Mouse (Mus musculus) urinary bladder, adult 18-20 months (tissue): ENCODE measurements around the gene Inpp5f.
"Not testable (repeated sequence)": the region's sequence is repeated elsewhere in the genome, so short reads cannot be mapped to it uniquely, and the experiment has no call there.

Source experiments
- DNase-seq, 2 experiments: peaks; one replicate each; pipeline ENCODE4 v3.0.0; 2022; ENCODE audit warnings: low spot score in 2 of 2, mixed read lengths in 2 of 2

Inpp5f gene

DNA sequence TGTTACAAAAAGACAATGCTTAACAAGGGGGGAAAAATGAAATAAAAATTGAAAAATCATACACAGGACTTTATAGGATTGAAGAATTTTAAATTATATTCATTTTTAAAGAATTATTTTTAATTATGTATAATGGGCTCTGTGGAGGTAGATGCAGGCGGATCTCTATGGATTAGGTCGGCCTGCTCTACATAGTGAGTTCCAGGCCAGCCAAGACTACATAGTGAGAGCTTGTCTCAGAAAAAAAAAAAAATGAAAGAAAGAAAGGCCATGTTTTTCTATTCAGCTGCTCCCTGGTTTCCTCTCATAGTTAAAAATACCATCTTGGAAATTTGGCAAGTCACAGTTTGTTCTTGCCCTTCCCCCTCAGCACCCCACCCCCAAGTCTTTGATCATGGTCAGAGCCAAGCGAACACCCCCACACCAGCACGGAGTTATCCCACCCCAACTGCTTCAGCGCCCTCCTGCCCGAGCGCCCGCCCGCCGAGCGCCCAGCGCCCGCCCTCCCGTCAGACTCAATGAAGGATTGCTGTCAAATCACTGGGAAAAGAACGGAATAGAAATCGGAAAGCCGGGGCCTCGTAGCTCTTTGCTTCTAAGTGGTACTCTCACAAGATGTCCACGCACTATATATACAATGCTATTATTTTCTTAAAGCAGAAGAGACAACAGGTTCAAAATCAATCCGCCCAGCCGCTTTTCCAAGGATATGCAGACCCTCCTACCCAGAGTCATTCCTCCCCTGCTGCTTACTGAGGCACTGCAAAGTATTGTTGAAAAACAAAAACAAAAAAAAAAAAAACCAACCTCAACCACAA is 18.8 kb upstream of the Inpp5f start:
- DNase-seq: no peak

DNA sequence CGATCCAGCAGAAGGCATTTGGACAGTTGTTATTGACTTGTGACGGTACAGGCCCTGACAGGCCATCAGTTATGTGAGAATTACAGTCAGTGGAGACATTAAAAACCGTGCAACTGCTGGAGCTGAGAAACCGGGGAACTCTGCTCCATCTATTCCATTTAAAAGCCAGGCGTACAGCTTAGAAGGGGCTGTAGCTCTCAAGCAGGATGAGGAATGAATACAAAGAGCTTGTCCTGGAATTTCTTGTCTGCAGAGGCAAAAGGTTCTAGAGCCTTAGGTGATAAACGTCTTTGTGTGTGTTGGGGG is 18.2 kb upstream of the Inpp5f start:
- no peak for DNase-seq

DNA sequence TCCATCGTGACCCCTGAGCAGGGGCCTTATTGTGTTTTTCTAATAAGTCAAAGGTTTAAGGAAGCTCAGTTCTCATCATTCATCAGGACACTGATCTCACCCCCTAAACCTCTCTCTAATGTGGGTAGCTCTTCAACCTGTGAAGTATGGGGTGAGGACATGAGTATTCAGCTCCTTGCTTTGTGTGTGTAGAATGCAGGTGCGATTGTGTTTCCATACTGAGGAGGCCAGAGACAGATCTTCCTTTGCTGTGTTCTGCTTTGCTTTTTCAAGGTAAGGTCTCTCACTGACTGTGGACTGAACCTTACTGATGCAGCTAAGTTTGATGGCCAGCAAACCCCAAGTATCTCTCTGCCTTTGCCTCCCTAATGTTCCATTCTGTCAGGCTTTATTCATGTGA is 14.9 kb upstream of the Inpp5f start:
- no peak for DNase-seq

DNA sequence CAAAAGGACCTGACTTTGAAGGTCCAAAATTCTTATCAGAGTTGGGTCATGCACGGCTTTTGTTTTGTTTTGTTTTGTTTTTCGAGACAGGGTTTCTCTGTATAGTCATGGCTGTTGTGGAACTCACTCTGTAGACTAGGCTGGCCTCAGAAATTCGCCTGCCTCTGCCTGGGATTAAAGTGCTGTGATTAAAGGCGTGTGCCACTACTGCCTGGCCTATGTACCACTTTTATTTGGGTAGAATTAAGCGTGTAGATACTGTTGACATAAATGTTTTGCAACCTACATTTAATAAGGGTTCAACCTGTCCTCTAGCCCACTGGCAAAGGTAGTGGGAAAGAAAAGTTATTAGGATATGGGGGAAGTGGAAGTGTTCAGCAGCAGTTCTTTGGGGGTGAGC is 12.1 kb upstream of the Inpp5f start:
- DNase-seq: no peak

DNA sequence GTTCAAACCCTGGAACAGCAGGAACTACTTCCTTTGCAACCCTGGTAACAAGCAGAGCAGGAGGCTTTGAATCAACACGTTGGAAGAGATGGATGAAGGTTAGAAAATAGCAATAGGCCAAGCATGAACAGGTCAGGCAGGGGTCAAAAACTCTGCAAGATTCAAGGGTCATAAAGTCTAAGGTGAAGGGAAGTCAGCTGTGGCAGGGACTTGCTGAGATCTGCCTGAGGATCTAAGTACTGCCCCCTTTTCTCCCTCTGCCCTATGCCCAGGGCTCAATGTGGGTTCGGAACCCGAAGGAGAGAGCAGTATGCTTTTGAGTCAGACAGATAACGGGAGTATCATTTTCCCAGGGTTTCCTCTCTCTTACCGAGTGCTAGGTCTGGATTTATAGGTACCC is 9.3 kb upstream of the Inpp5f start:
- no peak for DNase-seq

DNA sequence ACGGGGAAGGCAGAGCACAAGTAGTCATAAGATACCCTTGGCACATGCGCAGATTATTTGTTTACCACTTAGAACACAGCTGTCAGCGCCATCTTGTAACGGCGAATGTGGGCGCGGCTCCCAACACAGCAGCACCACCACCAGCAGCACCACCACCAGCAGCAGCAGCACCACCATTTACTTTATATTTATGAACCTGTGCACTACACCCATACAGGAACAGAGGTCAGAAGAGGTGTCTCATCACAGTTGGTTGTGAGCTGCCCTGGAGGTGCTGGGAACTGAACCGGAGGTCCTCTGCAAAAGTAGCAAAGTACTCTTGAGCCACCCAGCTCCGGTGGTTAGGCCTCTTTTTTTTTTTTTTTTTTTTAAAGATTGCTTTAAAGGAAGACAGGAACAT is 1.2 kb upstream of the Inpp5f start:
- DNase-seq: not testable (repeated sequence)

DNA sequence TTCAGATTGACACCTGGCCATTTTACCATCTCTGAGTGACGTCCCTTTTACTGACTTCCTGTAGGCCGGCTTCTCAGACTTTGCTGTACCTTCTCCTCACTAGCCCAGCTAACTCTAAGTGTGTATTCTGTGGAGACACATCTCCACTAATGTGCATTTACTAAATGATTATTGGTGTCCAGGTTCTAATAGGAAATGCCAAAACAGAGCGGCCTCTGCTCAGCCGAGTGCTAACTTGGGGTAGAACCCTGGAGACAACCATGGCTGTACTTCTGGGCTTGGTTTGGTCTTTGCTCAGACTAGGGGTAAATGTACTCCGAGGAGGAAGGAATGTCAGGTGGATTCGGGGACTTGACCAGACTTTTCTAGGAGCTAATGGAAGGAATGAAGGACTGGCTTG is 638 bp upstream of the Inpp5f start:
- DNase-seq: no peak

DNA sequence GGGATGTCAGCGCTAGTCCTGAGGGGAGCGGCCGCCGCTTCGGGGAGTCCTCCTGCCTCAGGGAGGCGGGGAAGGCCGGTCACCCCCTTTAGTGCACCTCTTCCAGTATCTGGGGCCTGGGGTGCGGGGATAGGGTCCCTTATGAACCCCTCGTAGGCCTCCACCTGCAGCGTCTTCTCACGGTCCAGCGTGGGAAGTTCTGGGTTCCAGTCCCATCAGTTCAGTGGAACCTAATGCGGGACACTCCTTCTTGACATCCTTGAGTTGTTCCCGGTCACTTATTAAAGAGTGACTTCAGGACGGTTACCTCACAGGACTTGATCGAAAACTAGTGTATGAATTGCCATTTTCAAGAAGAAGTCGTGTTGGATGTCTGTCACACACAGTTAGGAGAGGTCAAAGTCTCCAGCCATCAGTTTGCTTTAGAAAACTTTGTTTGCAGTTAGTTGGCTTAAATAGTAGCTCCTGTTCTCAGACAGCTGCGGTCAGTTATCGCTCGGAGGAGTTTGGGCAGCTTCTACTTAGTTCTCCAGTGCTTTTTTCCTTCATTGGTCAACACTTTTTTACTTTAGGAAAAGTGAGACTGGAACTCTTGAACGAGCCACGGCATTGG is 777 bp downstream of the Inpp5f start:
- no peak for DNase-seq

DNA sequence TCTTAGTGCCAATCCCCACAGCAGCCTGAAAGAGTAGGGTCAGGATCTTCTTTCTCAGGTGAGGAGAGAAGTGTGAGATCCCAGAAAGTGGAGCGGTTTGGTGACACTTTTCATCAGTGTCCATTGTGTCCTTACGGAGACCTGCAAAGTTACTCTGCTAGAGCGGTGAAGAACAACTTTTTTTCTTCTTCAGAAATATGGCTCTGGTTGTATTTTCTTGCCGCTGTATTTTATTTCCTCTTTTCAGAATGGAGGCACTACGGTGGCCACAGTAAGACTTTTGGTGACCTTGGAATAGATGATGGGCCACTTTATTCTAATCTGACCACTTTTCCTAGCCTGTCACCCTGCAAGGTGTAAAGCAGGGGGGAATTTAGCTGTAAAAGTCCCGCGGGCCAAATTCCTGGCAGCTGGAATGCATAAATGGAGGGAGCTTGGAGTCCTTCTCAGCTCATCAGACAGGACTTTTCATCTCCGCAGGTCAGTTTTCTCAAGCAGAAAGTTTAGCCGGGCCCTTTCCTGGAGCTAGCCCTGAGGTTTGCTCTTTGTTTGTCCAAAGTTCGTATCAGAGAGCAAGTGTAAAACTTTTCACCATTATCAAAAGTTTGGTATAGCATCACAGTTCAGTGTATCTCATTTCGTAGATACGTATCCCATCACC is 1.5 kb downstream of the Inpp5f start:
- no peak for DNase-seq

DNA sequence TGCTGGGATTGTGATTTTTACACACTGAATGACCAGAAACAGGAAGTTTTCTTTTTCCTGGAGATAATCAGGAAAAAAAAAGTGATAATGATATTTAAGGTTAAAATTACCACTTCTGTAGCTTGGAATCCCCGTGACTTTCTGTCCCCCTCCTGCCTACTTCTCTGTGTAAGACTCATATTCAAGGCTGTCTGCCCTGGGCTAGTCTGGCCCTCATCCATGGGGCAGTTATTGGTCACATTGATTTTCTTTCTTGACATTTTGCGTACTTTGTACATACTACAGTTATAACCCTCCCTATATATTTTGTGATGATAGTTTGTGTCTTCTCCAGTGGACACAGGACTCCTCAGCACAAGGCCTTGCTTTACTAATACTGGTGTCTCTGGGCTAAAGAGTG is 2.5 kb downstream of the Inpp5f start:
- DNase-seq: no peak

DNA sequence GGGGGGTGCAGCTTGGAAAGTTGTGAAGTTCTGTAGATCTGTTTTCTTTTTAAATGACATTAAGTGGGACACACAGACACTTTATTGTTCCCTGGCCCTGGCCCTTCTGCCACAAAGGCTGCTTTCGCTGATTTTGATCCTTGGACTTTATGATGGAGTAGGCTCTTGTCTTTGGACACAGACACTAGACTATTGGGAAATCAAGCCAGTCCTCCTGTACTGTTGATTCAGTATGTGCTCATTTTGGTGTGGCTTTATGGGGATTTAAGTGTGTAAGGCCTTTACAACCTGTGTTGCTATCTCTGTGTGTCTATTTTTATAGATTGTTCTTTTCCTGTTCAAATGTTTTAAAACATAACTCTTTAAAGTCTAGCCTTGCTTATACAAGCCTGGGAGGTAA is 6.5 kb downstream of the Inpp5f start:
- DNase-seq: no peak

DNA sequence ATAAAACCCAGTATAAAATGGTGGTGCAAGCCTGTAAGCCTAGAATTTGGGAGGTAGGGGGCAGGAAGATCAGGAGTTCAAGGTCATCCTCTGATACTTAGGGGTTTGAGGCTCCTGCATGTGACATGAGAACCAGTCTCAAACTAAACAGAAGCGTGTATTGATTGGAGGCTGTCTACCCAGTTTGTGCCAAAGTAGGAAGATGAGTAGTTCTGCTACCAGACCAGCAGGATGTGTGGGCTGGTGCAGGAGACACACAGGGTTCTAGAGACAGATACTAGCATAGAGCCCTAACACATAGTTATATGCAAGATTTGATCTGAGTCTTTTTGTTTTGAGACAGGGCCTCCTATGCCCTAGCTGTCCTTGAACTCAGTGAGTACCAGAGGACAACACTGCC is 9.1 kb downstream of the Inpp5f start:
- no peak for DNase-seq

DNA sequence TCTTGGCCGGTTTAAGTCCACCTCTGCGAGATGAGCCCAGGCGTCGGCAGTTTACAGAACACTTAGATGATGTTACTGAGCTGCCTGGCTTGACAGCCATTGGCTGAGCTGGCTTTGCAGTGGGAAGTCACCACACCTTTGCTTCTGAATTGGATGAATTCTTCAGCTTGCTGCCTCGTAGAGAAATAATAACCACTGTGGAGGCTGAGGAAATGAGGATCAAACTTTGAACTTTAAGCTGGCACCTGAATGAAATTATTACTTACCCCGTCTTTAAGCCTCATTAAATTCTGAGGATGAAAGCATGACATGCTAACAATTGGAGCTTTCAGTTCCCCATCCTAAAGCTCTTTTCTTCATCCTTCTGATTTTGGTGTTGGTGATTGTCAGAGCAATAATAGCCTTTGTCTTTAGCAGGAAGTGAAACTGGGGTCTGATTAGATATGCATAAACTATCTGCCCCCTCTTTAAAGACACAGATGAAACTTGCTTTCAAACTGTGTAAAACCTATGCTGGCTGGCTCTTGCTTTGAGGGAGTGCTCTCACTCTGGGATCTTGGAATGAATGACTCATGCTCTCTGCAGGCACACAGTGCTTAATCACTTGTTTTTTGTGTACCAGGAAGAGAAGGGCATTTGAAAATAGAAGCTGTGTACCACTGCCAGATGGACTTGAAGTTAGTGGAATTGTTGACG is 11.3 kb downstream of the Inpp5f start:
- peak in 1 of 2 experiments; percentile 36 for DNase-seq

DNA sequence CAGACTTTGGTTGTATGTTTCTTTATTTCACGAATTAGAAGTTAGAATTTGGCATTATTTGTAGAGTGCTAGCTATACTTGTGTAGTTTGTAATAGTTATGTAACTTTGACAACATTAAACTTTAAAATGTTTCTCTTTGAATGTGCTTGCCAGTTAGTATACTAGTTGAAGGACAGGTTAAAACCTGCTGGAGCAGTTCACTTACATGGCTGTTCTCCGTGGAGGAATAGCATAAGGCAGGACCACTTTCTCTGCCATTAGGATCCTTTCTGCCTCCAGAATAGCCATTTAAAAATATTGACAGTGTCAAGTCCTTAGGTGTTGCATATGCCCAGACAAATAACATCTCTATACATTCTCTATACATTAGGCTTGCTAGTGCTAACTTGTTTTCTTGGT is 11.9 kb downstream of the Inpp5f start:
- DNase-seq: no peak

DNA sequence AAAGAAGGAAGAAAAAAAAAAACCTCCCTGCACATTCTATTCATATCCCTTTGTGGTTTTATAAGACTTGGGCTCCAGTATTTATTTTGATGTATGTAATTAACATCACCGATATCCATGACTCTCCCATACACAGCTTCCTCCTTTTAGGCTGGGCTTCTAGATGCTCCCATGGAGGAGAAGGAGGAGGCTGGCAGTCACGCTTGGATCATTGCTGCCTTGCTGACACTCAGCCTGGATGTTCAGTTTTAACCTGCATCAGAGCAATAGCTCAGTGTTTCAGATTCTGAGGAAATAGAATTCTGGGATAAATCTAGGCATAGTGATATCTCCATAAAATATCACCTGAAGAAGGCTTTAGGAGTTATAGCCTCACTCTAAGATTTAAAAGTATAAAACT is 14.3 kb downstream of the Inpp5f start:
- DNase-seq: no peak

DNA sequence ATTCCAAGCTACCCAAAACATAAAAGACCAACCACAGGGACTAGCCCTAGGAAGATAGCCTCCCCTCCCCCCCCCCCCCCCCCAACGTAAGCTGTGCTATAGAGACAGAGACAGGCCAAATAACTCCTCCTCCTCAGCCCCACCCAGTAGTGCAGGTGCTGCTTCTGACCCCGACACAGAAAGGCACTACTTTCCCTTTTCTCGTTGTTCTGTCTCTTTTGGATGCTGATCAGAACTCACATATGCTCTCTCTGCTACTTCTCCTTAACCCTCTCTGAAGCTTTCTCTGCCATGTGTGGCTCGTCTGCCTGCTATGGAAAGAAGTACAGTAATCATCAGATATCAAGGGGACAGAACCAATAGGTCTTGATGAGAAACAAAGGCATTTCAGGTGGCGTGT is 15.5 kb downstream of the Inpp5f start:
- DNase-seq: no peak

DNA sequence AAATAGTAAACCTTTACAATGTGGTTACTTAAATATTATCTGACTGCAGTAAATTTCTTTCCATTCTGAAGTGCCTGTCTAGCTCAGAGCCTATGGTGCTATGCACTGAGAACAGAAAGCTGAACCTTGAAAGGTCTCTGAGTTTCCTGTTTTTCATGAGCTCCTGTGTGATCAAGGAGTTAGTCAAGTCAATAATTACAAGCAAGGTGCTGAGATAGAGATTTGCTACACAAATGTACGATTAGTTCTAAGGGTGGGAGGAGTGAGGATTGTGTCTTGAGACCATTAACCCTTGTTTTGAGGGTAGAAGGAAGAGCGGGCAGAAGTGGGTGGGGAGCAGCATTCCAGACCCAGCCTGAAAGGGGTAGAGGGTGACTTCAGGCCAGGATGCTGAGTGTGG is 16.1 kb downstream of the Inpp5f start:
- no peak for DNase-seq

DNA sequence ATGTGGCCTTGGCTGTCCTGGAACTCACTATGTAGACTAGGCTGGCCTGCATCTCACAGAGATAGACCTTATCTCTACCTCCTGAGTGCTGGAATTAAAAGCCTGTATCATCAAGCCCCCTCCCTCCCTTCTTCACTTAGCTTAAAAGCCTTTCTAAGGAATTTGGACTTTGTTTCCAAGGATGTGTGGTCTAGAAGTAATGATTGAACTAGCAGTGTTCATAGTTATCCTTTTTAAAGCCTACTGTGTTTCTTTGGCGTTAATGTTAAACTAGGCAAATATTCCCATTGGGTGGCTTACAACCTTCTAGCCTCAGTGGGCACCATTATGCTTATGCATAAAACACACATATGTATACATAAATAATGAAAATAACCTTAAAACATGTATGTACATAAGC is 16.6 kb downstream of the Inpp5f start:
- no peak for DNase-seq

DNA sequence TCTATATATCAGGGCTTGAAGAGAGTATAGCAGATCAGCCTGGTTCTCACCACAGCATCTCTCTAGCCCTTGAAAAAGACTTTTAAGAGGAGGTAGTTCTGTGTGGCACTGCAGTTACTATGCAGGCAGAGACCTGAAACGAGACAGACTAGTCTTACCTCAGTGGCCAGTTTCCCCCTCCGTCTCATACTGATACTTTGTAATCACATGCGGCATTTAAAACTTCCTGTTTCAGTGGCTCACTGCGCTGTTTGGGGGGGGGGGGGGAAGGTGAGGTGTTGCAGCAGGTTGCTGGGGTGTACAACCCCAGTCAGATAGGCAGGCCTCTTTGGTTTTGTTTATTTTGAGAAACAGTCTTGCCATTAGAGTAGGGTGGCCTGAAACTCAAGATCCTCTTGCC is 22.0 kb downstream of the Inpp5f start:
- DNase-seq: no peak

DNA sequence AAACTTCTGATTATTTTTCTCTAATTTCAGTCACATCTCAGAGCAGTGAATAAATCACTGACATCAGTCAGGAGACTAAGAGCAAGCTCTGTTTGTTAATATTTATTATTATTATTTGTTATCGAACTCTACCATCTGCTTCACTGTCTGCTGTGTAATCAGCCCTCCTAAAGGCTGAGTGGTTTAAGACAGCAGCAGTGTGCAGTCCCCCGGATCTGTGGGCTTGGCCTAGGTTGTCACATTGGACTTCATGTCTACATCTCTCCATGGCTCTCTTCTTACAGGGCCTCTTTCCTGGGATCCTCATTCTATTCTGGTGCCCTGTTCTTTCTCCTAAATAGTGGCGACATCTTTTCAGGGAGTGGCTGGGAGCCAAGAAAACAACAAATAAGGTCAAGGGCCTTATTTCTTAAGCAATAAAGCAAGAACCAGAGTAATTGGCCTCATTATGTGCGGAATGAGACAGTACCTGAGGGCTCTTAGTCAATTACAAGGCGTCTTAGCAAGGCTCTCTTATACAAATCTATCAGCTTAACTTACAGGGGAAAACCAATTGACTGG is 28.9 kb downstream of the Inpp5f start:
- no peak for DNase-seq

DNA sequence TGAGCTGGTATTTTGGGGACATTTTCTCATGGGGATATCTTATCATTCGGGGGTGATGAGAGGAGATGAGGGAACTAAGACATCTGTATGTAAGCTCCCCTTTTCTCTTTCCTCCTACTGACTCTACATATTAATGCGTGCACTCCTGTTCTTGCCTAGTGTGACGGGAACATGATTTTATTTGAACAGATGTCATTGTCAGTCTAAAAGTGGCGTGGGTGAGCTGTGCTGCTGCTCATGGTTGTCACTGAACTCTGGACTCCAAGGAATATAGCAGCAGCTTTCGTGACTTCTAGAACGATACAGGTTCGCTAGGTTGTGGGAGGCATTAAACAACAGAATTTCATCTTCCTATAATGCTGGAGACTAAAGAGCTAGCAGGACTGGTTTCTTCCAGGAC is 30.4 kb downstream of the Inpp5f start:
- no peak for DNase-seq

DNA sequence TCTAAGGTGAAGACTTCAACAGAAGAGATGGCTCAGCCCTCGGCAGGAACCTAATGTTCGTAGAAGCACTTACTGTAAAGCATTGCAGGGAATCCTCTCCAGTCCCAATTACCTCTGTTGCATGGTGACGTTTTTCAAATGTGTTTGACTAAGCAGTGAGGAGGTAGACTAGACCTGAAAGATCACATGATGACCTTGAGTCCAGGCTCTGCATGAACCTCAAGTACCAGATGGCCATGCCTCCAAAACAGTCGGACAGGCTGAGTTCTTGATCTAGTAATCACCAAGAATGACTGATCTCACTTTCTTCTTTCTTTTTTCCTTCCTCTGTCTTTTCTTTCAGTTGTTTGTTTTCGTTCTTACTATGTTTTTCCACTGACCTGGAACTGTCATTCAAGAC is 31.3 kb downstream of the Inpp5f start:
- DNase-seq: no peak
